Mouse (Mus musculus) thymus, postnatal 0 days (tissue): ENCODE measurements at regions not wholly inside any gene's neighbourhood (a gene's known extent, or its start where the extent isn't known, plus 50 kb on each side); places are given as distances from the start of the nearest gene placed in this dataset.

Experiments
- DNase-seq: peaks from one replicate; pipeline ENCODE4 v3.0.0-alpha.2; 2015; ENCODE audit warnings: low spot score

- no peak for DNase-seq
Observed at GRCm38 (mm10) chr10:117556027-117556789, 73.1 kb upstream of the Cpm start.

DNA sequence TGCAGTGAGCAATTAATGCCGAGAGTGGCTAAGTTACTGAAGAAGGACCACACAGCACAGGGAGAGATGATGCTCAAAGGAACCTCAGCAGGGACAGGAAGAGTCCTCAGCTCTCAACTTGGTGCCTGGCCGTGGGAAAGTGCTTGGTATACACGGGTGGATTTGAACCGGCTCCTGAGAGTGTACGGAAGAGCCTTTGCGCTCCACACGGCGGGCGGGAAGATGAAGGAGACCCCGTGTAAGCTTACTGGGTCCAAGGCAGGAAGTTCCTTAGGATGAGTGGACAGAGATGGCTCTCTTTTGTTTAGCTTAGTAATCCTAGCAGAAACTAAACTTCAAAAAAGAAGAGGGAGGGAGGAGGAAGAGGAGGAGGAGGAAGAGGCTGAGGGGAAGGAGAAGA, 73.8 kb upstream of the Cpm start:
- no peak for DNase-seq

DNA sequence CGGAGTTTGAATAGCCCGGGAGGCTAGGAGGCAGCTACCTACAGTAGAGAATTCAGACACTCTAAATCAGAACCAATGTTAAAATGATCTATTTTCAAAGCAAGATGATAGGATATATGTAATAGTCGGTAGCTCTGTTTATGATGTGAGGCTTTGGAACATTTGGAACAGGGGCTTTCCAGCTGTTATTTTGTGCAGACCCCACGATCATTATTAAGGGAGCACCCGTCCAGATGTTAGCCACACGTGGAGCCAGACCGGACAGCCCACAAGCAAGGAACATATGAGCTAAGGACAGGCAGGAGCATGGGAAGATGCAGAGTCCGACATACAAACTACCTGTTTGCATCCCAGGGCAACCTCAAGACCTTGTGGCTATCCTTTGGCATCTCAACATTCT, 74.3 kb upstream of the Cpm start:
- DNase-seq, result no peak

GRCm38 (mm10) chr10:117554533-117554932, 74.8 kb upstream of the Cpm start:
- DNase-seq, result no peak

DNA sequence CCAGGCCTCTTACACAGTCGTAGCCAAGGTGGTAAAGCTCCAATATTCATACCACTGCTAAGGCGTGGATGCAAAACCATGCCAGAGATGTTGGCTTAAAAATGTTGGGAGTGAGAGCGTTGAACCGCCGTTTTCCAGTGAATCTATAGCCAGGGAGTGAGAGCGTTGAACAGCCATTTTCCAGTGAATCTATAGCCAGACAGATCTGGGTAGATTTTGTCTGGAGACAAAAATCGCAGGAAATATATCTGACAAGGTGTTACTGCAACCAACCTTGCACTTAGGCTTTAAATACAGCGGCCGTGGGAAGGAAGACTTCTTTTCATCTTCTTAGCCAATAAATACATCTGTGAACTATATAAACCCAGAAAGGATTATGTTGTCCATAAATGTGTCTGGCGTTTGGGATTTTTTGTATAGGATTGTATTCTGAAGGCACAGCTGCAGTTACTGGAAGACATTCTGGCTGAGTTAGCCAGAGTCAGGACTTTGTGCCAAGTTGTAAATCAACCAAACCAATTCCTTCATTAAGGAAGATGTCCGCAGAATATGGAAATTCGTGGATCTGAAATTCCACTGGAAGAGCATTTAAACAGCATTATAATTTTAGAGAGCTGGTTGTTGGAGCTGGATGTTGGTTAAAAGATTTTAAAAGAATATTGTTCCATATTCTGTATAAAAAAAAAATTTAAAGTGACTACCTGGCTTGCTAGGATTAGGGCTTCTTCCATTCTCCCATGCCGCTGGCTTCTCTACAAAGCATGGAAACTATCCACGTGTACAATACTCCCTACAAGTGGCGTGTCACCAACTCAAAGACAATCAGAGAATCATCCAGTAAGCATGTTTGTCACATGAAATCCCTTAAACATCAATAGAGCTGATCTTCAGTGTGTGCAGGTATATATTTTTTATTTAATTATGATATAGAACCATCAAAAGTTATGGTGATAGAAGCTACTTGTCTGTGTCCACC, 75.8 kb upstream of the Cpm start:
- DNase-seq, result no peak

DNA sequence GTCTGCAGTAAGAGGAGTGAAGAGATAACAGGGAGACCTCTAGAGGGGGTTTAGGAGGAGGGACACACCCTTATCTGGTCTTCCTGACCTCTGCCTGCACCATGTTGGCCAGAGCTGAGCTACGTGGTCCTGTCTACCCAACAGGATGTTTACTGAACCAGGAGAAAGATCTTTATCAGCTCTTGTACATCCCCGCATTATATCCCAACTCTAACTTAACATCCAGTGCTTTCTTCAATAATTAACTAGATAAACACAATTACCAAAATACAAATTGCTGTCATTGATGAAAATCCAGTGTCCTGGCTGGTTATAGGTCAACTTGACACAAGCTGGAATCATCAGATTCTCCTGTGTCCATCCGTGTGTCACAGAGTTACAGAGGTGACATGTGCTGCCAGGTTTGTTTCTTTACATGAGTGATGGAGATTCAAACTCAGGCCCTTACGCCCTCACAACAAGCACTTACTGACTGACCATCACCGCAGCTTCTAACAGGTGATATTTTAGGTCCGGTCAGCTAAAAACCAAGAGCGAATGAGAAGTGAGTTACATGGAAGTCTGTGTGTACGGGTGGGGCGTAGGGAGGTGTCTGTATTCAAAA, 77.1 kb upstream of the Cpm start:
- DNase-seq, result no peak

- DNase-seq, result no peak
Observed at GRCm38 (mm10) chr10:117551234-117552048, 77.9 kb upstream of the Cpm start.

GRCm38 (mm10) chr10:117549854-117550605, 79.3 kb upstream of the Cpm start:
- DNase-seq, result no peak

GRCm38 (mm10) chr10:117549506-117549830, 79.8 kb upstream of the Cpm start:
- no peak for DNase-seq

DNA sequence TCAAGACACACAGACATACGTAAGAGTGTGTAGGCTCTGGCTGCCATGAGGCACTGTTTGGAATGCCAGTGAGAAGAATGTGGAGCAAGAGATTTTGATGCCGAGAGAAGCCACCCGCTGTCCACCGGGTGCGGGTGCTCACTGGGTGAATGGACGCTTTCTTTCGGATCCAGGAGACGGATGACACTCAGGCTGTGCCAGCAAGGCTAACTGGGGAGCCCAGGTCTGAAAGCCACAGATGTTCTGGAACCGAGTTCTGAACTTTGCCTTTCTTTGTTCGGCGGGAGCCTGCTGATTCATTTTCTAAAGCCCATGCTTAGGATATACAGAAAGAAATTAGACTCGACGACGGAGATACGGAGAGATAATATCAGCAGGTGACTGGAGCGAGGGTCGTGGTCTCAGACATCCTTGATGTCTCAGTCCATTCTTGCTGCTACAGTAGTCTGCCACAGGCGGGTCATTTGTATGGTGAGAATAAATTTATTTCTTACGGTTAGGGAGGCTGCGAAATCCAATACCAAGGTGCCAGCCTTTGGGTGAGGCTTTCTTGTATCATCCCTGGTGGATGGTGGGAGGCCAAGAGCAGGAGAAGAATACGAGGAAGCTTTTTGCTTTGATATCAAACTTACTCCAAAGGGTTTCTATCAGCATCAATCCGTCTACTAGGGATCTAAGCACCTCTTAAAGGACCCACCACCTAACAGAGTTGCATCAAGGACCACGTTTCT, 80.4 kb upstream of the Cpm start:
- no peak for DNase-seq

- no peak for DNase-seq
Observed at GRCm38 (mm10) chr10:117548262-117548661, 81.0 kb upstream of the Cpm start.

DNA sequence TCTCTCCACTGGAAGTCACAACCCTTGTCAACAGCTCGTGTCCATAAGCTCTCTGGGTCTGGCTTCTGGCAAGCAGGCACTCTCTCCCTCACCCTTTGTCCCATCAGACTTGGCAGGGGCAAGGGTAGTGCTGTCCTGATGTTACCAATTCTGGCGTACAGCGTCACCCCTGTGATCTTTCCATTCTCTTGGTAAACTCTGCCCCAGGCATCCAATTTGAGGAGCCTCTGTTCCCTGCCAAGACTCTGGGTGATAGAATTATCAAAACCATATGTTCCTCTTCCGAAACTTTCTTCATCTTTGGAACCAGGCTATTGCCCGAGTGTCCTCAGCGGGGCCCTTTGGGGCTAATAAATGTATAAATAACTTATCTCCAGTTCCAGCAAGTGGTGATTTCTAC, 82.0 kb upstream of the Cpm start:
- no peak for DNase-seq

DNA sequence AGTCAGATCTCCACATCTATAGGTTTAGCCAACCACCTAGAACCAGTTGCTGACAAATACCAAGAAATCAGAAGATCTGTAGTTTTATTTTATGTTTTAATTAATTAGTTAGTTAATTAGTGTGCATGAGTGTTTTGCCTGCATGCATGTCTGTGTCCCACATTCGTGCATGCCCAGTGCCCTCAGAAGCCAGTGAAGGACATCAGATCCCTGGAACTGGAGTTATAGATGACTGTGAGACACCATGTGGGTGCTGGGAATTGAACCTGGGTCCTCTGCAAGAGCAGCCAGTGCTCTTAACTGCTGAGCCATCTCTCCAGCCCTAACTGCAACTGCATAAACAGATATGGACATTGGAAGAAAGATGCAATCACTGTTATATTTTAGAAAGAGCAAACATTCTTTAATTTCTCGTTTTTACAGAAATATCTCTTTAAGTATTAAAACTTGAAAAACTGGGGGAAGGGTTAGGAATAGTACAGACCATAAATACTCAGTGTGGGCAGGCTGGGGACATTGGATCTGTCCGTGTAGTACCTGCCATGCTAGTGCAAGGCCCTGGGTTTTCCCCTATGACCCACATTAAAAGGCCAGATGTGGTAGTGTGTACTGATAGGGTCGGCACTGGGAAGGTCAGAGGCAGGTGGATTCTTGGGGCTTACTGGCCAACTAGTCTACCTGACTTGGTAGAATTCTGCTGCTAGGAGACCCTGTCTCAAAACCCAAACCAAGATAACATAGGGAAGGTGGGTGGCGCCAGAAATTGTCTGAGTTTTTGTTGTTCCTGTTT, 83.3 kb upstream of the Cpm start:
- no peak for DNase-seq

DNA sequence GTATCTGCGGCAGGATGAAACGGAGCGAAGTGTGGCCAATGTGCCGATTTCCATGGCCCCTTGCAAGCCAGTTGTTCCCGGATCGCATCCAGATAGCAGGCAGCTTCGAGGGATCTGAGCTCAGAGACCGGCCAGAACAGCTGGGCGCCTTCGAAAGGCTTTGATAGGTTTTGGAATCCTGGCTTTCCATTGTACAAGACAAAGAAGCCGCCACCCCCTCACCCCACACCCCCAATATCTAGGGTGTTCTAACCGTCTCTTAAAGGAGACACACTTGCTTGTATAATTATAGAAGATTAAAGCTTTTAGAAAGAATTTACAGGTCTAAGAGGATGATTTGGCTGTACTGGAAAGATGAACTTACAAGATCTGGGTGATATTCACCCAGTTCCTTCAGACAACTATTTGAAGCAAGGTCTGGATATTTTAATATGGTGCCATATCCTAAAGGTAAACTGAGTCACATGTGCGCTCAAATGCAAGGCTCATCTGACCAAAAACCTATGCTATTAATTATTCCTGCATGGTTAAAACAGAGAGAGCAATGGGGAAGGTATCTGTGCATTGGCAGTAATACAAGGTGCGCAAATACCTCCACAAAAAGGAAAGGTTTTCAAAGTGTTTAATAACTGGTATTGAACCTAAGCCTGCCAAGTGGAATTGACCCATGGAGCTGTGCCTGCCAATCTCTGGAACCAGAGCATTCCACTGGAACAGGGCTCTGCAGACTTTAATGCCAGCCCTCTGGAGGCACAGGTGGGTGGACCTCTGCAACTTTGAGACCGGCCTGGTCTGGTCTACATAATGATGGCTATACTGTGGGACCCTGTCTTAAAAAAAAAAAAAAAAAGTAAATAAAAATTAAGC, 84.4 kb upstream of the Cpm start:
- no peak for DNase-seq

DNA sequence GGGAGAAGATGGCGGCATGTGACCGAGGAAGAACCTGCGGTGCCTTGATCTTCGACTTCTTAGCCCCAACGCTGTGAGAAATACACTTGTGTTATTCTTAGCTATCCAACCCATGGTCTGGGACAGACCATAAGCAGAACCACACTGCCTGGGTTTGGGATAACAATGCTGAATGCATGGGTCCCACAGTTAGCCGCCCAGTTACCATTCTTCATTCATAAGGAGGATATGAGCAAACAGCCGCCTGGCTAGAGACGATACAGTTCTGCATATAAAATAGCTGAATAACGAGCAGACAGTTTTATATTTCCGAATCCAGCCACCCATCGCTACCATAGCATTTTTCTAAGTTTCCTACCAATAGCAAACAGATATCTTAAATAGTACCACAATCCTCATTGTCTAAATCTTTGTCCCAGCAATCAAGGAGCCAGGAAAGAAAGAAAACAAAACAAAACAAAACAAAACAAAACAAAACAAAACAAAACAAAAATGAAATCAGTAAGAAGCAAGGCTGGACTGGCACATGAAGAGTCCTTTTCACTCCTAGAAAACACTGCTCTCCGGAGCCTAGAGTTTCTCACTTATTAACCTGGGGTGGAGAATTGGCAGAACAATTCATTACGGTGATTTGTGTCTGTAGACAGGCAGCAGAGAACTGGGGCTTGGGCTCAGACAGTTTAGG, 85.2 kb upstream of the Cpm start:
- DNase-seq, result no peak

DNA sequence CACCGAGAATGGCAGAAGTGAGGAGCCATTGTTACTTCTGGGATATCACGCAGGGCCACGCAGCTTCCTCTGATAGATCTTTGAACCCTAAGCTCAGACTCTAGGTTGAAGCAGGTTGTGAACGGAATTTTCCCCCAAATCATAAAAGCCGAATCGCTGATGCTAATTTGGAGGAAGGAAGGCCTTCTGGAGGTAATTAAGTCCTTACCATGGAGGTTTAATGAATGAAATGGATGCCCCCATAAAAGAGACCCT, 85.7 kb upstream of the Cpm start:
- no peak for DNase-seq

DNA sequence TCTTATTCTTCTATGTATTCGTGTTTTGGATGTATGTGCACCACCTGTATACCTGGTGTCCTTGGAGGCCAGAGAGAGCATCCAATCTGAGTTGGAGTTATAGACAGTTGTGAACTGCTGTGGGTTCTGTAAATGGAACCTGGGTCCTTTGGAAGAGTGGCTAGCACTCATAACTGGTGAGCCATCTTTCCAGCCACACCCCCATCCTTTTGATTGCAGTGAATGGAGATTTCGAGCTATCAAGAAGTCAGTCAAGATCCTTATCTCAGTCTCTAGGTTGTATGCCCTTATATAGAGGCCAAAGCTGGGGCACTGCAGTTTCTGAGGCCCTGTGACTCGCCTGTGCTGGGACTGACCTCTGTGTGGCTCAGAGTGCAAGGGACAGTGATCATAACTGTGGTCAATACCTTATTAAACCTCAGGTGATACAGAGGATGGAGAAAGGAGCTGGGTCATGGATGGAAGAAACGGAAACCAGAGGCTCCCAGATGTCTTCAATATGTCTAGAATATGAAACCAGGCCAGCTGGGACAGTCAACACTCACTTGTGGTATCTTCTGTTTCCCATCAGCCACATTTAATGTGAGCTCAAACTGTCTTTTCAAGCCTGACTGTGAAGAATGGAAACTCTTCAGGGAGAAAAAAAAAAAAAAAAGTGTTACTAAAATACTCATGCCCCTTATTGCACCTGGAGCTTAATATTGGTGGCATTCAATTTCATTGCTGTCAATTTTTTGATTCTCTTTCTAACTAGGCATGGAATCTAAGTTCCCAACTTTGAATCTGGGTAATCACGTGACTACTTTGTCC, 86.2 kb upstream of the Cpm start:
- DNase-seq, result no peak
